Mouse (Mus musculus): ENCODE data around the gene Zfp534.
"Not testable (repeated sequence)": the region's sequence is repeated elsewhere in the genome, so short reads cannot be mapped to it uniquely, and the experiment has no call there.

DNA sequence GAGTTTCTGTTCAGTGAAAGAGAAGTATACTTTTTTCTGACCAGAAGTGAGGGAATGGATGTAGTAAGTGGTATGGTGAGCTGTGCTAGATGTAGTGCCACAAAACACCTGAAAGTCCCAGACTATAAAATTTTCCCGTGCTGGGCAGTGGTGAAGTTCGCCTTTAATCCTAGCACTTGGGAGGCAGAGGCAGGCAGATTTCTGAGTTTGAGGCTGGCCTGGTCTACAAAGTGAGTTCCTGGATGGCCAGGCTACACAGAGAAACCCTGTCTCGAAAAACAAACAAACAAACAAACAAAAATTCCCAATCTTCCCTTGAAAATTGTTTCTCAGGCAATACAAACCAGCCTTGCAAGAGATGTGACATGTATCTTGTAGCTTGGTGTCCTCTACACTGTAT lies 54.9 kb downstream of the Zfp534 start:
- TF ChIP-seq CTCF (IDR thresholded peaks at IDR 0.05; ENCODE audit: low read depth, low read length); GATA1 (IDR thresholded peaks at IDR 0.05; ENCODE audit: borderline replicate concordance, low read length); TAL1 (conservative IDR thresholded peaks at IDR 0.05; ENCODE audit: low read depth, low read length); GATA2 (IDR thresholded peaks at IDR 0.05; ENCODE audit: borderline replicate concordance, low read depth, low read length): not testable (repeated sequence)

Measured in G1E (cell line).